Mouse (Mus musculus) ES-E14 (cell line): ENCODE measurements around the gene Cad. TPM values are rescaled to one million over a fixed set of nuclear protein-coding genes. Genes with fewer than 3 reads are reported as not detected.

Source experiments
- DNase-seq: peaks from one replicate; pipeline ENCODE4 v3.0.0-alpha.2; 2013; ENCODE audit warnings: low read depth, low spot score
- H3K27ac ChIP-seq: 2 replicates; pipeline ENCODE4 v1.5.1; 2012; ENCODE audit warnings: low read depth, mild to moderate bottlenecking, low read length, moderate library complexity, mixed read lengths; ENCODE audit not compliant: poor library complexity, insufficient read depth, severe bottlenecking
- H3K36me3 ChIP-seq: 2 replicates; pipeline ENCODE4 v1.6.1; 2012; ENCODE audit warnings: mild to moderate bottlenecking, low read length, moderate library complexity, mixed read lengths; ENCODE audit not compliant: control insufficient read depth, poor library complexity, insufficient read depth, severe bottlenecking
- H3K4me1 ChIP-seq, 2 experiments: fragments of 150-350 bp in 1 of 2; sonication (generic) in 1 of 2; 2 replicates each; pipeline ENCODE4 v1.6.1; 2012; ENCODE audit warnings: low read length in 2 of 2, mild to moderate bottlenecking in 1 of 2, mixed read lengths in 1 of 2; ENCODE audit not compliant: control insufficient read depth in 2 of 2, insufficient read depth in 2 of 2, poor library complexity in 1 of 2
- H3K4me3 ChIP-seq, 2 experiments: fragments of 150-350 bp in 1 of 2; sonication (generic) in 1 of 2; 2 replicates each; pipeline ENCODE4 v1.5.1; 2012; ENCODE audit warnings: low read length in 2 of 2, low read depth in 1 of 2, mild to moderate bottlenecking in 1 of 2, mixed read lengths in 1 of 2; ENCODE audit not compliant: insufficient read depth in 1 of 2, poor library complexity in 1 of 2, severe bottlenecking in 1 of 2
- H3K9ac ChIP-seq: 2 replicates; pipeline ENCODE4 v1.6.1; 2012; ENCODE audit warnings: low read depth, mild to moderate bottlenecking, low read length, mixed read lengths; ENCODE audit not compliant: poor library complexity, insufficient read depth, severe bottlenecking
- H3K9me3 ChIP-seq: fragments of 150-350 bp; sonication (generic); 2 replicates; pipeline ENCODE4 v1.6.1; 2012; ENCODE audit warnings: low read depth, mild to moderate bottlenecking, low read length; ENCODE audit not compliant: control insufficient read depth, insufficient read depth
- CHD2 ChIP-seq: IDR thresholded peaks from 2 replicates; pipeline ENCODE4 v1.6.1; 2014; ENCODE audit warnings: mild to moderate bottlenecking, low read depth, low read length, inconsistent platforms
- HCFC1 ChIP-seq: IDR thresholded peaks from 2 replicates; pipeline ENCODE4 v1.6.1; 2012; ENCODE audit warnings: low read length, inconsistent platforms, borderline replicate concordance; ENCODE audit not compliant: insufficient read depth
- MAFK ChIP-seq: IDR thresholded peaks from 2 replicates; pipeline ENCODE4 v1.6.1; 2014; ENCODE audit warnings: mild to moderate bottlenecking, low read depth, low read length, inconsistent platforms; ENCODE audit not compliant: insufficient read depth
- ZC3H11A ChIP-seq: IDR thresholded peaks from 2 replicates; pipeline ENCODE4 v1.6.1; 2012; ENCODE audit warnings: low read depth, mild to moderate bottlenecking, inconsistent platforms, low read length, borderline replicate concordance
- ZNF384 ChIP-seq: IDR thresholded peaks from 2 replicates; pipeline ENCODE4 v1.6.1; 2012; ENCODE audit warnings: low read depth, low read length, inconsistent platforms
- in situ Hi-C, 2 experiments: fragments of 600-800 bp; cut with MboI; formaldehyde crosslinking; loops; one replicate each; pipeline ENCODE4 v1.15.1; 2025; ENCODE audit warnings: low sequenced_read_pairs in 2 of 2, inconsistent platforms in 1 of 2; ENCODE audit not compliant: unreplicated experiment in 2 of 2
- total RNA-seq: library from RNA; depleted of rRNA; stranded (reverse); fragments of 300-350 nt; gene quantifications from 2 replicates; pipeline ENCODE4 v1.2.3, GENCODE M21; 2012

Cad gene
- total RNA-seq, 1 experiment: 154 TPM

GRCm38 (mm10) chr5:31082355-31082754, 27.8 kb downstream of the Cad start:
- Histone ChIP-seq H3K4me3 (no peak overlapping the region), H3K36me3 (peaks cover 15% of the 10 kb centered on the region), H3K4me1 (no peaks in the 10 kb centered on the region), H3K27ac (no peak overlapping the region), H3K9ac (no peak overlapping the region), H3K9me3 (no peaks in the 10 kb centered on the region)
- in situ Hi-C loops: no loop called here
- no peak for DNase-seq
- TF ChIP-seq MAFK (no peak), ZC3H11A (no peak), CHD2 (no peak), ZNF384 (no peak), HCFC1 (no peak)

- H3K4me1 ChIP-seq: no peaks in the 10 kb centered on the region
- H3K9ac ChIP-seq: no peak overlapping the region
- no peak for TF ChIP-seq MAFK
- no peak for TF ChIP-seq ZC3H11A
- no peak for TF ChIP-seq HCFC1
- TF ChIP-seq ZNF384: no peak
- TF ChIP-seq CHD2: no peak
- no peak overlapping the region for H3K27ac ChIP-seq
- peaks cover 7% of the 10 kb centered on the region for H3K36me3 ChIP-seq
- H3K4me3 ChIP-seq: no peak overlapping the region
- in situ Hi-C loops: no loop called here
- DNase-seq: no peak
- no peaks in the 10 kb centered on the region for H3K9me3 ChIP-seq
Measured at GRCm38 (mm10) chr5:31082935-31083625, 28.5 kb downstream of the Cad start.

GRCm38 (mm10) chr5:31083949-31084348, 29.4 kb downstream of the Cad start:
- in situ Hi-C loops: no loop called here
- H3K36me3 ChIP-seq: no peaks in the 10 kb centered on the region; the same call in 1 of the 2 replicates
- no peak overlapping the region for H3K27ac ChIP-seq
- DNase-seq: no peak
- no peak overlapping the region for H3K9ac ChIP-seq
- H3K9me3 ChIP-seq: no peaks in the 10 kb centered on the region
- H3K4me3 ChIP-seq: no peak overlapping the region
- no peaks in the 10 kb centered on the region for H3K4me1 ChIP-seq
- TF ChIP-seq HCFC1 (no peak), ZC3H11A (no peak), CHD2 (no peak), MAFK (no peak), ZNF384 (no peak)

- in situ Hi-C loops: no loop called here
- H3K9me3 ChIP-seq: no peaks in the 10 kb centered on the region
- no peak for DNase-seq
- no peak overlapping the region for H3K27ac ChIP-seq
- peaks cover 0 to 2% of the 10 kb centered on the region in 2 experiments; a peak in 1 of 4 replicates for H3K4me1 ChIP-seq
- H3K36me3 ChIP-seq: no peaks in the 10 kb centered on the region
- no peak overlapping the region for H3K9ac ChIP-seq
- no peak overlapping the region for H3K4me3 ChIP-seq
- TF ChIP-seq ZNF384 (no peak), ZC3H11A (no peak), HCFC1 (no peak), MAFK (no peak), CHD2 (no peak)
Measured at GRCm38 (mm10) chr5:31086606-31087005, 32.0 kb downstream of the Cad start.
